Mouse (Mus musculus): Measurements from ENCODE around the gene Lgr6.
A peak's percentile ranks its signal among the peaks of the same experiment; 100 is the strongest.
"Not testable (repeated sequence)": the region's sequence is repeated elsewhere in the genome, so short reads cannot be mapped to it uniquely, and the experiment has no call there.

Gene Lgr6

GRCm38 (mm10) chr1:135128011-135128441 is 22.9 kb upstream of the Lgr6 start:
- DNase-seq = no peak

DNA sequence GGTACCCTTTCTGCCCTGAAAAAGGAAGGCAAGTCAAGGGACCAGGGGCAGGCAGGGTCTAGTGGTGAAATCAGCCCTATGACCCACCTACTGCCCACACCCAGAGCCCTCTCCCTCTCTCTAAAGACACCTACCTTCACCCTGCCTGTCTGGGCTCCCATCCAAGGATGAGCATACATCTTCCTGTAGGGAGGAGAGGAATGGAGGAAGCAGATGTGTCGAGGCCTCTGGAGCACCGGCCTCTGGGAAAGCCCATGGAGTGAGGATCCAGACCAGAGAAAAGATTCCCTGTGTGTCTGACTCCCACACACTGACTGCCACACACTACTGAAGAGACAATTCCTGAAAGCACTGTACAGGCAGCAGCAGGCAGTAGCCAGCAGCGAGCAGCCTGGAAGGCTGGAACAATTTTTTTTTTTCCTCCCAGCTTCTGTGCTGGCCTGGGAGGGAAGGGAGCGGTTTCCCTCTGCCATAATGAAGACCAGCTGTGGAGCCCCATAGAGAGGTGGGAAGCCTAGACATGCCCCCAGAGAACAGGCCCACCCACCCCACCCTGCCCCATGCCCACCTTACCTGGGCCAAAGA is 21.5 kb upstream of the Lgr6 start:
- DNase-seq = no peak

GRCm38 (mm10) chr1:135125990-135126389 is 20.9 kb upstream of the Lgr6 start:
- DNase-seq = no peak

DNA sequence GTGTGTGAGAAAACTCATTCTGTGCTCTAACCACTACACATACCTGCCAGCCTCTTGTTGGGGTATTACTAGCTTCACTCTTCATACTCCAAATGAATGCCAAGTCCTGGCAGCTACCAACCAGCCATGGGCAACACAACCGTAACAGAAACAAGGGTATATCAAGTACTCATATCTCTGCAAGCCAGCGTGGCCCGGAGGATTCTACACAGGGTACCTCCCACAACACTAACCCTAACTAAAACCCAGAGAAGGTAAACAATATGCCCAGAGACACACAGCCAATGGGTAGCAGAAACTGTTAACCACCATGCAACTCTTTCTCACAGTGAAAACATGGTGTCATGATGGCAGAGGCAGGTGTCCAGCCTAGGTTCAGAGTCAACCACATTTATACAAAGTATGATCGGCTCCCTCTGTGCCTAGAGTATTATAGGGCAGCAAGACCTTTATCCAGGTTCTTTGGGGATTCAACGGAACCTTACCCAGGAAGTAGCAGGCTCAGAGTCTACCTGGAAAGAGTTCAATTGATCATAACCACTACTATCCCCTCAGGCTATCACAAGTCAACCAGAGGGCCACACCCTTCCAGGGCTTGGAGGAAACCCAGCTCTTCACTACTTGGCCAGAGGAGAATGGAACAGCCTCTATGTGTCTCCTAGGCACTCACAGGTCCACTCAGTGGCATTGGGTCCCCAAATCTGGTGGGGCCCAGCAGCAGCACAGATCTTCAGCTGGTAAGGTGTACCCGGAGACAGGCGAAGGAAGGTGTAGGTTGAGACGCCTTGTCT is 19.7 kb upstream of the Lgr6 start:
- DNase-seq = no peak

DNA sequence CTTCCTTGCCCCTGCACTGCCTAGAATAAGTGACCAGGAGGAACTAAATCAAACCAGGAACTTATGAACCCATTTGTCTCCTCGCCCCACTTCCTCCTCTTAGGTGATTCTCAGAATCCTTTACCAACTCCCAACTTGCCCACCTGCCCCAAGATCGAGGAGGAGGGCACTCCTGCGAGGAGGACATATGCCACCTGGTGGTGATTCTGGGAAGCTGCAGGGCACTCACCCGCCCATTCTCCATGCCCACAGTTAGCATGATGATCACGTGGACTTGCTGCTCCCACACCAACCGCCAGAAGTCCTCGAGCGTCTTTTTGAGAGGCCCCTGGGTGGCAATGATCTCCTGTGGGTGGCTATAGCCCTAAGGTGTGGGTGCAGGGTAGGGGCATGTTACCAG is 7.6 kb upstream of the Lgr6 start:
- DNase-seq = peak; percentile 43

GRCm38 (mm10) chr1:135111271-135111670 is 6.2 kb upstream of the Lgr6 start:
- not testable (repeated sequence) for DNase-seq

- DNase-seq = peak; percentile 69
Observed at GRCm38 (mm10) chr1:135110075-135110474, 5.0 kb upstream of the Lgr6 start.

DNA sequence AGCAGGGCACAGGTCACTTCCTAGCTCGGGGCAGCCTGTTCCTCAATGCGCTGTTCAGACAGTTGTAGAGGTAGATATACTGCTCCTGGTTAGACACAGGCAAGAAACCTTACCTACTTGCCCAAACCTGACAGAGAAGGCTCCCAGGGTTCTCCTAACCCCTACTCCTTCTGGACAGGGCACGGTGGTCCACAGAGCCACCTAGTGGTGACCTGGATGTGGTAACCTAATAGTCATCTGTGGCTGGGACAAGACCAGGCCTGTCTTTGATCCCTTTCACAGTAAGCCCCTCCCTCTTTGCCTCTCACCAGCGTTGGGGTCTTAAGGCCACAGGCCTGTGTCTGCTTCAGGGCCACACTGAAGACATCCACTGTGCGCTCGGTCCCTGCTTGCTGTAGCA is 3.5 kb upstream of the Lgr6 start:
- DNase-seq = no peak

GRCm38 (mm10) chr1:135105951-135106350 is 875 bp upstream of the Lgr6 start:
- no peak for DNase-seq

- DNase-seq = no peak
Observed at GRCm38 (mm10) chr1:135100400-135100799, 4.7 kb downstream of the Lgr6 start.

- no peak for DNase-seq
Observed at GRCm38 (mm10) chr1:135098441-135098840, 6.6 kb downstream of the Lgr6 start.

DNA sequence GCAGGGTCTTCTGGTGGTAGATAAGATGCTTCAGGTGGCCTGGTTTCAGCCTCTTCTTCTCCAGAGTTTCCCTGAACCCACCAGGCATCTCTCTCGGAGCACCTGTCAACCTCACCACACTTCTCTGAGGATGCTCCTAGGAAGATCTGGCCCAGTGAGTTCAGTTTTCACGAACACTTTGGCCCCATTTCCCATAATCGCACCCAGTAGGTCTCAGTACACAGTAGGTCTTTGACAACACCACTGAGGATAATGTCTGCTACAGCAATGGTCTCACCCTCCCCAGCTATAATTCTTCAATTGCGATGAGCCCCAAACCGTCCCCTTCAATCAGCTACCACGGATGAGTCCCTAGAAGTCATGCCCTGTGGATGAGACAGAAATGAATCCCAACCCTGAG is 7.6 kb downstream of the Lgr6 start:
- DNase-seq = no peak

DNA sequence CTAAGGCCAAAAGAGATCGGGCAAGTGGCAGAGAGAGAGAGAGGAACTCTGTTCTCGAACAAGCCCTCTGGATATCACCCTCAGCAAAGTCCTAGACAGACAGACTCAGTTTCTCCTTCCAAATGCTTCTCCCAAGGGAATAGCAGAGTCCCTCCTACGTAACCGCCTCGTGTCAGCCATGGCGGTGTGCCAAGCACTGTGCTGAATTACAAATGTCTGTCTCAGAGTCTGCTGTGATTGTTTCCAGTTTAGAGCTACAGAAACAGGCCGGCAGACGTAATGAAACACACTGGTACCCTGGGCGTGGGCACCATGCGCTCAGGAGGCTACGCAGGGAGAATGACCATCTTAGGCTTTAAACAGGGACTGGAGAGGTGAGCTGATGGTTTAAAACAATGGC is 8.8 kb downstream of the Lgr6 start:
- DNase-seq = no peak

DNA sequence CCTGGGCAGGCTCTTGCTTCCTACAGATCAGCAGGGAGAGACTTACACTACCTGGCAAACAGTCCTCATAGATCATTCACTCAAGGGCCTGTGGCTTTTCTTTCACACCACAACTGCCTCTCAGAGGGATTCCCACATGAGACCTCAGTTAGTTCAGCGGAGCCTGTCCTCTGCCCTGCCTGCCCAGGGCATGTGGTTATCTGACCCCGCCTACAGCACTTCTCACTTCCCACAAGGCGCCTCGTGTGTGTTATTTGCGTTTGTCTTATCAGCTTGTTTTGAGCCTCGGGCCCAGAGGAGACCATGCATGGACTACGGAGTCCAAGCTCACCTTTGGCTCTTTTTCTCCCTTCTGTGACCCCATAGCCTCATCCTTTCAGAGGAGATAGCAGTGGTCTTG is 9.9 kb downstream of the Lgr6 start:
- no peak for DNase-seq

DNA sequence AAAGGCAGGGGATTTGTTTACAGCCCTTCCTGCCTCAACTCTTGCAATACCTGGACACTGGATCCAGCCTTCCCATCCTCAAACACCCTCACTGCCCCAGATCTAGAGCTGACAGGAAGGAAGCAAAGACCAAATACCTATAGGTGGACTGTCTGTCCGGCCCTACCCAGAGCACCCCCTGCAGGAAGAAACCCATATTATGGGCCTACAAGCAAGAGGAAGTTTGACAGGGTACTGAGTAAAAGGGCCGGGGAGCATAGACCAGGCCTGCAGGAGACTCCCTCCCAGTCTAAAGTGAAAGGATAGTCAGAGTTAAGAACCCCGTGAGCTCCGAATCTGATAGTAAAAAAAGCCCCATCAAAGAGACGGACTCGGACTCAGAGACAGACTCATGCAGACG is 10.4 kb downstream of the Lgr6 start:
- DNase-seq = no peak

GRCm38 (mm10) chr1:135090914-135091313 is 14.2 kb downstream of the Lgr6 start:
- DNase-seq = no peak

DNA sequence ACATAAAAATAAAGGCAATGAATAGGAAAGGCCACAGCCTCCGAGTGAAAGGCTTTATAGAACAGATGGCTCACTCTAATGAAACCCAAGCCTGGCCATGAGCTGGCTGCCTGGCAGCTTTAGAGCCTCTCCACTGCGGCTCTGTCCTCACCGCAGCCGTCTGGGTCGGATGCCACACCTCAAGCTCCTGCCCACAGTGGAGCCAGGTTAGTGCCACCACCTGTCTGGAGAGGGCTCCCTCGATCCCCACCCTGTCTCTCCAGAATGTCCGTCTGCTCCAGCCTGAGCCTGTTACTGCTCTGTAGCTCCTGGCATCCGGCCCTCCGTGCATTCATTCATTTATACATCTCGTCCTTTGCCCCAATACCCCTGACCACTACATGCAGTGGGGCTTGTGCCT is 15.4 kb downstream of the Lgr6 start:
- no peak for DNase-seq

DNA sequence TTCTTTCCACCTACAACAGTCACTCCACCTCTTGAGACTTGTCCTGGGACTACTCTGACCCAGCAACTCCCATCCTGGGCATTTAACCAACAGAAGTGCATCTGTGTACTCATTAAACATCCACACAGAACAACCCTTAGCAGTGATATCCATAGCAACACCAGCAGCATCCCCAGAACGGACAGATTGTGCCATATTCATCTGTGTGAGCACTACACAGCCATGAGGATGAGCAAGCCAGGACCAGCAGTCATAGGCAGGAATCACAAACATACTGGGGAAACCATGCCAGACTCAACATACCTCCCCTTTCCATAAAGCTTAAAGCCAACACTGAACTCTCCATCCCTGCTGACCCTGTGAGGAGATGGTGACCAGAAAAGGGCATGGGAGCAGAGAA is 17.7 kb downstream of the Lgr6 start:
- DNase-seq = no peak

GRCm38 (mm10) chr1:135086015-135086414 is 19.1 kb downstream of the Lgr6 start:
- no peak for DNase-seq

DNA sequence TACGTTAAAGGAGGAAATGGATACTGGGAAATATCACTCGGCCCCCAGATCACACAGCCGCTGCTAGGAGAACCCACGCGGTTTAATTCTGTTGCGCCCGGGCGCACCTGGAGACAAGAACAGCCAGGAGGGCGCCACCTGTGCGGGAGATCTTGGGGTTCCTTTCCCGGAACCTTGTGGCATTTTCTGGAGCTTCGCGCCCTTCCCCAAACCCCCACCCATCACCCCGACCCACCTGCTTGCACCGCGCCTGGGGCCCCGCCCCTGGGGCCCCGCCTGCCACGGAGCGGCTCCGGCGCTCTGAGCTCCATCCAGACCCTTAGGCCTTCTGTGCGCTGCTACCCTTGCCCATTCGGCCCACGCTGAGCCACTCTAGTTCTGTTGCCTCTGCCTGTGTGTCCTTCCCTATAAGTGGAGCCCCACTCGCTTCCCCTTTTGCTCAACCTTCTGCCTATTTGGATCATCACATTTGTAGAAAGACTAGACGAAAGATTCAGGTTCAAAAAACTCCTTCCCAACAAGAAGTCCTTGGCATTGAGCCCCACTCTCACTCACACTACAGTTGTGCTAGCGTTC is 19.7 kb downstream of the Lgr6 start:
- DNase-seq = no peak

DNA sequence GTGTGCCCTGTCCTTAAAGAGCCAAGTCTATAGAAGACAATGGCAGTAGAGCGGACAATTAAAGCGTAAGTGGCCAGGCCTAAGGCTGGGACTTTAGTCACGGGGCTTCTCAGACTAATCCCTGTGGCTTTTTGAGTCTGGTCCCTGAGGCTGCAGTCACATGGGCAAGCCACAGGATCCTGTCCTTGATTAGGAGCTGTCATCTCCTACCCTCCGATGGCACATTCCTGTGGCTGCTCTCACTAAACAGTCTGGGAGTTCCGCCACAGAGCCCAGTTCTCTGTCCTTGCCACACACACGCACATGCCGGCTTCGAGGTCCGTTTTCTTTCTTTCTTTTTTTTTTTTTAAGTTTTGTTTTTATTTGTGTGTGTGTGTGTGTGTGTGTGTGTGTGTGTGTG is 21.6 kb downstream of the Lgr6 start:
- DNase-seq = no peak

GRCm38 (mm10) chr1:135082267-135082666 is 22.8 kb downstream of the Lgr6 start:
- no peak for DNase-seq

GRCm38 (mm10) chr1:135079021-135079420 is 26.1 kb downstream of the Lgr6 start:
- DNase-seq = no peak

DNA sequence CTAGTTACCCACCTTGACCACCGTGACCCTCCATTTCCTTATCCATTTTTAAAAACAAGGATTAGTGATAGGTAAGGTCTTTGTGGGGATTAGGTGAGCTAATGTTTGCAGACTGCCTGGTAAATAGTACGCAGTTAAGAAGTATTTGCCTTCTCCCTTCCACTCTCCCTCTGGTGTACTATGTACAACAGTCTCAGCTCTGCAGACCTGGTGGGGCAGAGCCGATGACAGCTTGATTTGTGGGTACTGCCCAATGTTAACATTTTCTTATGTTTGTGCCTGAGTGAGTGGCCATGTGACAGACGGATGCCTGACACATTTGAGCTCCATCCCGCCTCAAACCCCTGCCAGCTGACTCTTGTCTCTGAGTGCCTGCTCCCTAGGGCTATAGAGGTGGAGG is 28.6 kb downstream of the Lgr6 start:
- no peak for DNase-seq

DNA sequence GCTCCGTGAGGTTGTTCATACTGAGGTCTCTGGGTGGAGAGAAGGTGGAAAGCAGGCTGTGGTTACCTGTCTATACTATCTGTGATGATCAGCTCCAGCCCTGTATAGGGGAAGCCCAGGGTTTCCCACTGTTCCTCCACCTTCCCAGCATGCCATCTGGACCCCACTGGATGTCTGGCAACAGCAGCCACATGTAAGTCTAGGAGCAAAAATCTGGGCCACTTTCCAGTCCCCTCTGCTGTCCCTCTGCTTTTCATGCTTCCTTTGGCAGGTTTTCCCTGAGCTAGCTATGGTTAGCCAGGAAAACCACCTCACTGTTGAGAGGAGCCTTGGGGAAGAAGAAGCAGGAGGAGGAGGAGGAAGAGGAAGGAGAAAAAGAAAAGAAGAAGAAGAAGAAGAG is 29.8 kb downstream of the Lgr6 start:
- no peak for DNase-seq
